Mouse (Mus musculus): ENCODE data around the gene Rgs7.

Gene Rgs7

GRCm38 (mm10) chr1:175431356-175432053, 60.8 kb downstream of the Rgs7 start:
- no peak for DNase-seq (ENCODE audit: low spot score)

DNA sequence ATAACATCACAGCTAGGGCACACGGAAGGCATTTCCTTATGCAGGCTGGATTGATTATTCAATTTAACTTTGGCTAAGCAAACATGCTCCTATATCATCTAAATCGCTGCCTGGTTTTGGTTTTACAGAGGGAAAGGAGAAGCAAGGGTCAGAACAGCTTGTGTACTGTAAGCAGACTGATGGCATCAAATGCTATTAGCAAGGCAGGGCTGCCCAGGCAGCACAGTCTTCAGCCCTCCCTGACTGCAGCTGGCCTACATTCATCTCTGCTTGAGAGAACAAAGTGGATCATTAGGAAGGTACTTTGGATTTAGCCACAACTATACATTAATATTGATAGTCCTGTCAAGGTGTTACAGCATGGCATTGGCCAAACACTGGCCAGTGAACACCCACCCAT, 65.2 kb downstream of the Rgs7 start:
- DNase-seq (ENCODE audit: low spot score): no peak

DNA sequence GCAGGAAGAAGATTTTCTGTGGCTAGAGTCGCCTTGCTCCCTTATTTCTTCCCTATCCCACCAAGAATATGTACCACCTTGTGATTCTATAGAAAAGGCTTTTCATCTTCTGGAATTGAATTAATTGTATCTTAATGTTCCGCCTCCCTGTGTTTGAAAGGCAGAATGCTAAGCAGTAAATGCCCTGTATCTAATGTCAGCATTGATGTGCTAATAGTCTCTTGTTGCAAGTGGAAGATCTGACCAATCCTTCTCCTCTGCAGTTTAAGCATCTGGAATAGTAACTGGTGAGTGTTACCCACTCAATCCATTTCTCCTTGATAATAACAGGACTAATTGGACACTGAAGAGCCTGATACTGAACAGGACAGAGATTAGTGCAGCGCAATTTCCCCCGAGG, 65.9 kb downstream of the Rgs7 start:
- DNase-seq (ENCODE audit: low spot score): no peak

DNA sequence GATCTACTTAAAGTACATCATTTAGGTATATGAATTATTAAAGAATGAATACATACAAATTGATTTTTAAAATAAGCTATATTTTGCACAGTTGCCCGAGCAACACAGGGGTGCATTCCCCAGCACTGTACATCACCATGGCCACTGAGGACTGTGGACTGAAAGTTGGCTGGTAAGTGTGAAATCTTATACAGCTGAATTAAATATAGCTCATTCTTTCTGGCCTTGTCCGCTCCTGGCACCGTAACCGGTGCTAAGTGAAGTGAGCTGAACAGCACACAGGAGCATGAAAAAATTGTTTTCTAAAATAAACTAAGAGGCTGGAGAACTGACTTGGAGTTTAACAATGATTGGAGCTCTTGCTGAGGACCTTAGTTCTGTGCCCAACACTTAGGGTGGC, 71.4 kb downstream of the Rgs7 start:
- no peak for DNase-seq (ENCODE audit: low spot score)

- DNase-seq (ENCODE audit: low spot score): no peak
Observed at GRCm38 (mm10) chr1:175415728-175416127, 76.6 kb downstream of the Rgs7 start.

DNA sequence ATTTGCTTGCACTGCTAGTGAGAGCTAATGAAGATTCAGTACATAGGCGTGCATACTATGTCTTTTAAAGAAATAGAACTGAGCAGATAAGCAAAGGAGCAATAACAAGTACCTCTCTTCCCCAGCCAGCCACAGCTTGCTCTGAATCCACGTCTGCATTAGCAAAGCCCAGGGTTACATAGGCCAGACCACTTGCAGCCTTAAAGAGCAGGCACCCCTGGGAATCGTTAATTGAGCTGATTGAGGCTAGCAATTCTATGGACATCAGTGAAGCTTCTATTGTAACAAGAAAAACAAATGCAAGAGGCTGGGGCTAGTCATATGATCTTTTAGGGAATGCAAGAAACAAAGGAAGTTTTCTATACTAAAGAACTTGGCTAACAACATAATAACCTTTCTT, 81.9 kb downstream of the Rgs7 start:
- DNase-seq (ENCODE audit: low spot score): no peak

DNA sequence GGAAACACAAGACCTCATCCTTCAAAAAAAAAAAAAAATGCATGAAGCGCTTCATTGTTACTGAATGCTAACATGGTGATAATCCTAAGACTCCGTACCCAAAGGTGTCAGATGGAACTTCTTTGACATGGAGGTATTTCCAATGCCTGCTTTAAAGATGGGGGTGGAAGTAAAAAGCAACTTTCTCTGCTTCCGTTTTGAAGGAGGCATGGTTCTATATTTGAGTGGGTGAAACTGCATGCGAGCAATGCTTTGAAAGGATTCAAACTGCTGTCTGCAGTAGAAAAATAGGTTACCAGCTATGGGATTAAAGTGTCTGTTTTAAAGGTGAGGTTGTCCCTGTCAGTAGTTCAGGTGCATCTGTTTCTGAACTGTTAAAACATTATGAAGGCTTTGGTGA, 100.4 kb downstream of the Rgs7 start:
- DNase-seq (ENCODE audit: low spot score): no peak

GRCm38 (mm10) chr1:175389250-175389649, 103.0 kb downstream of the Rgs7 start:
- DNase-seq (ENCODE audit: low spot score): no peak

DNA sequence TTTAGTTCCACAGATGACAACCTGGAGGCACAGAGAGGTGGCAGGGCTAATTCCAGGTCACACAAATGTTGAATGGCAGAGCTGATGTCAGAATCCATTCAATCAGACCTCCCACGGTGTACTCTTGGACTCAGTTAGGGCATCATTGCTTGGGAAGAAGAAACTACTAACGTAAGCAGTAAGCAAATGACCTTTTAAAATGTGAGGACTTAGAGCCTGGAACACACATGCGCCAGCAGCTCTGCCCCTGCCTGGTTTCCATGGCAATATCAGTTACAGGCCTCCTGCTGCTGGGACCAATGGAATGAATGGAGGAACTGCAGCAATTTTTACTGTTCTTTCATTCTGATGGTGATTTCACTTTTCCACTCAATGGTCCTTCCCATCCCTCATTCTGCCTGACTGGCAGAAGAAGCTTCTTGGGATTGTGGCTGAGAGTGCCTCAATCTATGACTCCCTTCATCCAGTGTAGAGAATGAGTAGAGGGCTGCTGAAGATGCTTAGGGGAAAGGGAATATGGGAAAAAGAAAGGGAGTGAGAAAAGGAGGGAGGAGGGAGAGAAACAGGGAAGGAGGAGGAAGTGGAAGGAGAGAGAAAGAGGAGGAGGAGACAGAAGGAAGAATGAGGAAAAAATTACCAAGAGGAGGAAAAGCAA, 106.6 kb downstream of the Rgs7 start:
- DNase-seq (ENCODE audit: low spot score): no peak

- DNase-seq (ENCODE audit: low spot score): no peak
Observed at GRCm38 (mm10) chr1:175372571-175372970, 119.7 kb downstream of the Rgs7 start.

DNA sequence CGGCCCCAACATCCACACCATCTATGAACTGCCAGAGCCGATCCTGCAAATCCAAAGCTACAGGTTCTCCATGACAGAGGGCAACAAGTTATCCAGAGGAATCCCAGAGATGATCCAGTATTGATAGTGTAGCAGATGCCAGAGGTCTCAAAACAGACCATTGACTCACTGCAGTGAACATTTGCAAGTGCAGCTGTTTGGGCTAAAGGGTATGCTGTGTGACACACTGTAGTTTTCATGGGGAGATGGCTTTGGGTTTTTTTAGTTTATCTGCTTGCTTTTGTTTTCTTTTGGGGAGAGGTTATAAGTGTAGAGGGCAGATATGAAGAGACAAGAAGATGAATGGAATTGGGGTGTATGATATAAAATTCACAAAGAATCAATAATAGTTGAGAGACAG, 124.2 kb downstream of the Rgs7 start:
- DNase-seq (ENCODE audit: low spot score): no peak

- no peak for DNase-seq (ENCODE audit: low spot score)
Observed at GRCm38 (mm10) chr1:175363606-175364005, 128.7 kb downstream of the Rgs7 start.

DNA sequence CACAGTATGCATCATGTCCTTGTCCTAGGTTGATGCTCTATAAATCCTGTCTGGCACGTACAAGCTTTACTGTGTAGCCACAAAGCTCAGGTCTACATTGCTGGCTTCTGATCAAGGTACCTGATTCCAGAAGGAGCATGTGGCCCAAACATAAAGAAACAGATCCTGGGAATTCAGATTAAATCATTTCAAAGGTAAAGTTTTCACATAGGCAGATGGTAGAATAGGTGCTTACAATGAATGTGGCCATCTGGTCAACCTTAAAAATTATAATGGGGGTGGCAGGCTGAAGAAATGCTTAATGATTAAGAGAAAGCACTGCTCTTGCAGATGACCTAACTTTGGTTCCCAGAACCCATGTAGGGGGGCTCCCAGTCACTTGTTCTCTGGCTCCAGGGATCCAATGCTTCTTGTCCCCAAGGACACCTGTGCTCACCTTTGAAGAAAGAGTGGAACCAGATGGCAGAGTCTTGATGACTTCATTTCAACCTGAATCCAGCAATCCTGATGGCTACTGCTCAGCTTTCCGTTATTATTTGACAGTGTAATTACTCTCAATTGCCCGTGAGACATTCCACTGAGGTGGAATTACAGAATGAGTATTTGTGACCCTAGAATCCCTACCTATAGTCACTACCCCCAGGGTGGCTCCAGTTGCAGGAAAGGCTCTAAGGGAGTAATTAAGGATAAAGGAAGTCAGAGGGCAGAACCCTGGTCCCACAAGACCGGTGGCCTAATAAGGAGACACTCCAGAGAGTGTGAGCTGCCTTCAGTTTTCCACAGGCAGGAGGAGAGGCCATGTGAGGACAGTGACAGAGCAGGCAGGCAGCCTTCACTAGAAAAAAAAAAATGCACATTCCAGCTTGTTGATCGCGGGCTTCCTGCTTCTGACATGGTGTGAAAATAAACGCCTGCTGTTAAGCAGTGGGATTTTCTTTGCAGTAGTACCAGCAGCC, 132.6 kb downstream of the Rgs7 start:
- no peak for DNase-seq (ENCODE audit: low spot score)

GRCm38 (mm10) chr1:175352921-175353320, 139.4 kb downstream of the Rgs7 start:
- DNase-seq (ENCODE audit: low spot score): no peak

GRCm38 (mm10) chr1:175346162-175346561, 146.1 kb downstream of the Rgs7 start:
- no peak for DNase-seq (ENCODE audit: low spot score)

- no peak for DNase-seq (ENCODE audit: low spot score)
Observed at GRCm38 (mm10) chr1:175336191-175336590, 156.1 kb downstream of the Rgs7 start.

DNA sequence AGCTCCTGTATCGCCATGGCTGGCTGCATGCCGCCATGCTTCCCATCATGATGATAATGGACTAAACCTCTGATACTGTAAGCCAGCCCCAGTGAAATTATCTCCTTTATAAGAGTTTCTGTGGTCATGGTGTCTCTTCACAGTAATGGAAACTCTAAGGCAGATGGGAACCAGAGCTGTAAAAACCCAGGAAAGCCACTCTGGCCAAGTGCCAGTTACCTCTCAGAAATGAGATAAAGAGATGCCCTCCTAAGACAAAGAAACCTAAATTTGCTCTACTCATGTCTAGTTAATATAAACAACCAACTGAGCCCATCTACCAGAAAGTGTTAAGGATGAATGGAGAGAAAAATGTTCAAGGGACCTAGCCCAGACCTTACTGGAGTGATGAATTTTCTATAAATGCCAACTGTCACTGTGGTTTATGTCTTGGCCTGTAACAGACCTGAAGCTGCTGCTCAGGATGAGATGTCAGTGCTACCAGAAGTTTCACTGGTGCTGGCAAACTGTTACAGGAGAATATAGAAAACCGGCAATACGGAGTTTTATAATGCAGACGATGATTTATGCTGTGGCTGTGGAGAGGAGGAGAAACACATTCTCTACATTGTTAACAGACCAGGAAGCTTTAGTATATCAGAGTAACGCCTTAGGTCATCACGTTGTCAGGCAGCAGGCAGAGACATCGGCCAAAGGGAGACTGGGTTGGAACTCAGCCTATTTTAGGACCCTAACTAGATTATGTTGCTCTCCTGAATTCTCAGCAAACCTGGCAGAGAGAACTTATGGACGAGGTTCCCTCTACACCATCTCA, 159.1 kb downstream of the Rgs7 start:
- DNase-seq (ENCODE audit: low spot score): no peak

GRCm38 (mm10) chr1:175329934-175330471, 162.3 kb downstream of the Rgs7 start:
- no peak for DNase-seq (ENCODE audit: low spot score)

DNA sequence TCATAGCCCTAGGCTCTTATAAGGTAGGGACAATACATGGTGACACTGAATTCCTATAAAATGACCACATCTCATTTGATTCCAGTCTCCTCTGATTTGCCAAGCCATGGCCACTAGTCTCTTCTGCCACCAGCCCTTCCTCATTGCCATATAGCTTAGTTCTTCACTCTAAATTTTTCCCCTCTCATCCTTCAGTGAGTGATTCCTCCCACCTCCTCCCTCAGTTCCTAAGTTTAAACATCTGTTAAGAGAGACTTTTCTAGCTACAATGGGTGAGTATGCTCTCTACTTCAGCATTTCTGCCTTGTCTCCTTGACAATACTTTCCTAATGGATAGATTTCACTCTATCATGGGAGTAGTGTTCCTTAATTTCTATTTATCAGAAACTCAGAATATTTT, 169.5 kb downstream of the Rgs7 start:
- no peak for DNase-seq (ENCODE audit: low spot score)

DNA sequence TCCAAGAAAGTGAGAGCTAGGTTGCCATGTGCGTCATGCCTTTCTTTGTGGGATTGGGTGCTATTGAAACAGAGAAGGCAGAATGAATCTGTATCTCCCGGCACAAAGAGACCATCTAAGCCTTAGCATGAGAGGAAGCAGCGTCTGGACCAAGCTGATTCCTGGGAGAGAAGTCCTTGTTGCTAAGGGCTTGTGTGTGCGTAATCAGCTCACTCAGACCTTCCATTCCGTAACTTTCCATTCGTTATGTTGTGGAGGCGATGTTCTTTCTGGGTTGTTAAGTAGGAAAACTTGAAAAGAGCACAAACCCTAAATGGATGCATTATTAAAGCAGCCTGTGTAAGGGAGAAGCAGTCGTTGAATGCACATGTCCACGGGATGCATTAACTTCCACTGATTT, 173.1 kb downstream of the Rgs7 start:
- no peak for DNase-seq (ENCODE audit: low spot score)

DNA sequence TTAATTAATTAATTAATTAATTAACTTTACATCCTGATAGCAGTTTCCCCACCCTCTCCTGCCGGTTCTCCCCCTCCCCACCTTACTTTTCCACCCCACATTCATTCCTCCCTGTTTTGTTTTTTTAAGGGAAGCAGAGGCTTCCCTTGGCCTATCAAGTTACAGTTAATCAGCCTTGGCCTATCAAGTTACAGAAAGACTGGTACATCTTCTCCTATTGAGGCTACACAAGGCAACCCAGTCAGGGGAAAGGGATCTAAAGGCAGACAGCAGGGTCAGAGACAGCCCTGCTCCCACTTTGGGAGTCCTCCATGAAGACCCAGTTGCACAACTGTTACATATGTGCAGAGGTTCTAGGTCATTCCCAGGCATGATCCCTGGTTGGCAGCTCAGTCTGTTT, 175.0 kb downstream of the Rgs7 start:
- DNase-seq (ENCODE audit: low spot score): no peak

GRCm38 (mm10) chr1:175307604-175308003, 184.7 kb downstream of the Rgs7 start:
- no peak for DNase-seq (ENCODE audit: low spot score)

Data from ovary, postnatal 10 days (tissue).